Mouse (Mus musculus): ENCODE measurements around the gene Jak1. TPM values are rescaled to one million over a fixed set of nuclear protein-coding genes. Genes with fewer than 3 reads are reported as not detected.

Jak1 gene
- total and polyA plus RNA-seq, 3 experiments = 37.3 to 41.9 TPM; not detected in 1

GRCm38 (mm10) chr4:101252016-101252415 lies 13.1 kb downstream of the Jak1 start:
- H3K9ac ChIP-seq (ENCODE audit: control insufficient read depth, low read depth, low read length, poor library complexity, severe bottlenecking) = no peak overlapping the region
- TF ChIP-seq RCOR1 (IDR thresholded peaks at IDR 0.05; ENCODE audit: low read depth, low read length) = no peak
- TF ChIP-seq SMC3 (IDR thresholded peaks at IDR 0.05; ENCODE audit: low read depth, low read length) = no peak
- TF ChIP-seq BHLHE40 (IDR thresholded peaks at IDR 0.05; ENCODE audit: borderline replicate concordance, low read depth, low read length) = no peak
- no peak for TF ChIP-seq JUND (IDR thresholded peaks at IDR 0.05; ENCODE audit: low read depth, low read length)
- TF ChIP-seq ETS1 (IDR thresholded peaks at IDR 0.05; ENCODE audit: low read depth, low read length) = no peak
- TF ChIP-seq ZNF384 (IDR thresholded peaks at IDR 0.05; ENCODE audit: low read depth, low read length) = no peak
- TF ChIP-seq MAFK (IDR thresholded peaks at IDR 0.05; ENCODE audit: borderline replicate concordance, low read depth, low read length) = peak; percentile 70; the same call in 1 of the 2 replicates
- peaks cover 45% of the 10 kb centered on the region for H3K79me2 ChIP-seq (ENCODE audit: control insufficient read depth, insufficient read depth, low read length, poor library complexity)
- H3K9me3 ChIP-seq (replicated peaks; ENCODE audit: insufficient read depth, low read length) = no peaks in the 10 kb centered on the region
- H3K27me3 ChIP-seq (ENCODE audit: control insufficient read depth in 1 of 2, insufficient read depth in 2 of 2, low read length in 2 of 2) = no peaks in the 10 kb centered on the region
- H3K36me3 ChIP-seq (ENCODE audit: control insufficient read depth in 1 of 2, insufficient read depth in 2 of 2, low read length in 2 of 2) = peaks cover 0 to 76% of the 10 kb centered on the region in 2 experiments; a peak in 2 of 4 replicates
- H3K4me1 ChIP-seq (ENCODE audit: control insufficient read depth in 1 of 2, insufficient read depth in 2 of 2, low read length in 2 of 2) = peaks cover 48 to 58% of the 10 kb centered on the region in 2 experiments
- no peak for DNase-seq (ENCODE audit: low read depth, low spot score)
- H3K27ac ChIP-seq (ENCODE audit: control insufficient read depth, low read depth, low read length) = no peak overlapping the region
- no peak overlapping the region for H3K4me3 ChIP-seq (ENCODE audit: control insufficient read depth in 1 of 2, insufficient read depth in 1 of 2, low read depth in 2 of 2, low read length in 2 of 2)

- no peak overlapping the region for H3K27ac ChIP-seq (ENCODE audit: control insufficient read depth, low read depth, low read length)
- DNase-seq (ENCODE audit: low read depth, low spot score) = no peak
- peaks cover 48% of the 10 kb centered on the region for H3K79me2 ChIP-seq (ENCODE audit: control insufficient read depth, insufficient read depth, low read length, poor library complexity)
- peaks cover 0 to 77% of the 10 kb centered on the region in 2 experiments; a peak in 2 of 4 replicates for H3K36me3 ChIP-seq (ENCODE audit: control insufficient read depth in 1 of 2, insufficient read depth in 2 of 2, low read length in 2 of 2)
- no peak overlapping the region for H3K4me3 ChIP-seq (ENCODE audit: control insufficient read depth in 1 of 2, insufficient read depth in 1 of 2, low read depth in 2 of 2, low read length in 2 of 2)
- 0 out of 2 replicates have a peak, but pooled peaks have one; percentile 24 for TF ChIP-seq SIN3A (IDR thresholded peaks at IDR 0.05; ENCODE audit: low read length)
- TF ChIP-seq ETS1 (IDR thresholded peaks at IDR 0.05; ENCODE audit: low read depth, low read length) = no peak
- 0 out of 2 replicates have a peak, but pooled peaks have one; percentile 11 for TF ChIP-seq NRF1 (IDR thresholded peaks at IDR 0.05; ENCODE audit: insufficient read depth, low read depth, low read length, poor library complexity, severe bottlenecking)
- TF ChIP-seq MXI1 (IDR thresholded peaks at IDR 0.05; ENCODE audit: low read depth, low read length) = 0 out of 2 replicates have a peak, but pooled peaks have one; percentile 27
- H3K27me3 ChIP-seq (ENCODE audit: control insufficient read depth in 1 of 2, insufficient read depth in 2 of 2, low read length in 2 of 2) = no peaks in the 10 kb centered on the region
- no peaks in the 10 kb centered on the region for H3K9me3 ChIP-seq (replicated peaks; ENCODE audit: insufficient read depth, low read length)
- H3K4me1 ChIP-seq (ENCODE audit: control insufficient read depth in 1 of 2, insufficient read depth in 2 of 2, low read length in 2 of 2) = peaks cover 46 to 57% of the 10 kb centered on the region in 2 experiments
- H3K9ac ChIP-seq (ENCODE audit: control insufficient read depth, low read depth, low read length, poor library complexity, severe bottlenecking) = no peak overlapping the region
These were observed 14.9 kb downstream of the Jak1 start for GRCm38 (mm10) chr4:101249977-101250743.

- H3K36me3 ChIP-seq (ENCODE audit: control insufficient read depth in 1 of 2, insufficient read depth in 2 of 2, low read length in 2 of 2) = peaks cover 0 to 64% of the 10 kb centered on the region in 2 experiments; a peak in 2 of 4 replicates
- H3K27me3 ChIP-seq (ENCODE audit: control insufficient read depth in 1 of 2, insufficient read depth in 2 of 2, low read length in 2 of 2) = no peaks in the 10 kb centered on the region
- TF ChIP-seq SIN3A (IDR thresholded peaks at IDR 0.05; ENCODE audit: low read length) (peak; percentile 55; the same call in 1 of the 2 replicates), GATA1 (IDR thresholded peaks at IDR 0.05; ENCODE audit: low read depth, low read length) (peak; percentile 84), ZKSCAN1 (IDR thresholded peaks at IDR 0.05; ENCODE audit: low read depth, low read length) (no peak), SMC3 (IDR thresholded peaks at IDR 0.05; ENCODE audit: low read depth, low read length) (no peak), CTCF (IDR thresholded peaks at IDR 0.05 in 2 of 3, conservative IDR thresholded peaks at IDR 0.05 in 1 of 3; ENCODE audit: control insufficient read depth in 1 of 3, insufficient read depth in 1 of 3, low read depth in 2 of 3, low read length in 3 of 3, poor library complexity in 1 of 3, severe bottlenecking in 1 of 3) (no peak), MAFK (IDR thresholded peaks at IDR 0.05; ENCODE audit: borderline replicate concordance, low read depth, low read length) (no peak), TBP (IDR thresholded peaks at IDR 0.05; ENCODE audit: low read depth, low read length) (no peak), E2F4 (IDR thresholded peaks at IDR 0.05; ENCODE audit: borderline replicate concordance, low read depth, low read length) (no peak), ZC3H11A (IDR thresholded peaks at IDR 0.05; ENCODE audit: low read depth, low read length) (no peak), MAZ (IDR thresholded peaks at IDR 0.05; ENCODE audit: low read depth, low read length) (no peak), EP300 (IDR thresholded peaks at IDR 0.05; ENCODE audit: low read depth in 1 of 2, low read length in 2 of 2) (no peak; a peak in 1 of 4 replicates)
- H3K79me2 ChIP-seq (ENCODE audit: control insufficient read depth, insufficient read depth, low read length, poor library complexity) = peaks cover 44% of the 10 kb centered on the region
- no peak overlapping the region for H3K9ac ChIP-seq (ENCODE audit: control insufficient read depth, low read depth, low read length, poor library complexity, severe bottlenecking)
- H3K4me3 ChIP-seq (ENCODE audit: control insufficient read depth in 1 of 2, insufficient read depth in 1 of 2, low read depth in 2 of 2, low read length in 2 of 2) = no peak overlapping the region
- DNase-seq (ENCODE audit: low read depth, low spot score) = peak; percentile 48
- peak overlapping the region; percentile 42; the same call in 1 of the 2 replicates for H3K27ac ChIP-seq (ENCODE audit: control insufficient read depth, low read depth, low read length)
- peaks cover 35 to 41% of the 10 kb centered on the region in 2 experiments for H3K4me1 ChIP-seq (ENCODE audit: control insufficient read depth in 1 of 2, insufficient read depth in 2 of 2, low read length in 2 of 2)
- H3K9me3 ChIP-seq (replicated peaks; ENCODE audit: insufficient read depth, low read length) = no peaks in the 10 kb centered on the region
These were observed 17.7 kb downstream of the Jak1 start for GRCm38 (mm10) chr4:101247355-101247754.
